Mouse (Mus musculus) lung, embryonic 16.5 days (tissue): ENCODE results near the gene Alg14. TPM values are rescaled to one million over a fixed set of nuclear protein-coding genes. Genes with fewer than 3 reads are reported as not detected.
A peak's percentile ranks its signal among the peaks of the same experiment; 100 is the strongest.

Experiments used
- ATAC-seq: fragments of 200-750 bp; cut with Nextera tagmentation; 2 replicates; pipeline ENCODE4 v1.8.0; 2017; ENCODE audit warnings: low read depth, mild to moderate bottlenecking, moderate library complexity
- H3K27ac ChIP-seq: fragments of 300-500 bp; sonication (generic); 2 replicates; pipeline ENCODE4 v1.5.1; 2014; ENCODE audit warnings: mild to moderate bottlenecking, control low read depth, low read length
- H3K27me3 ChIP-seq: fragments of 300-500 bp; sonication (generic); 2 replicates; pipeline ENCODE4 v1.6.1; 2014; ENCODE audit warnings: low read depth, low read length, mixed read lengths; ENCODE audit not compliant: control insufficient read depth, insufficient read depth
- H3K36me3 ChIP-seq: fragments of 300-500 bp; sonication (generic); 2 replicates; pipeline ENCODE4 v1.6.1; 2014; ENCODE audit warnings: low read length; ENCODE audit not compliant: control insufficient read depth, insufficient read depth
- H3K4me1 ChIP-seq: fragments of 300-500 bp; sonication (generic); replicated peaks from 2 replicates; pipeline ENCODE4 v1.6.1; 2014; ENCODE audit warnings: low read length, mixed read lengths; ENCODE audit not compliant: control insufficient read depth, insufficient read depth
- H3K4me2 ChIP-seq: fragments of 300-500 bp; sonication (generic); 2 replicates; pipeline ENCODE4 v1.6.1; 2014; ENCODE audit warnings: low read depth, low read length, control low read depth
- H3K4me3 ChIP-seq: fragments of 300-500 bp; sonication (generic); 2 replicates; pipeline ENCODE4 v1.5.1; 2014; ENCODE audit warnings: mild to moderate bottlenecking, low read length, control low read depth
- H3K9ac ChIP-seq: fragments of 300-500 bp; sonication (generic); 2 replicates; pipeline ENCODE4 v1.6.1; 2014; ENCODE audit warnings: low read length, control low read depth
- H3K9me3 ChIP-seq: fragments of 300-500 bp; sonication (generic); 2 replicates; pipeline ENCODE4 v1.6.1; 2016; ENCODE audit warnings: low read length; ENCODE audit not compliant: control insufficient read depth
- WGBS: fragments of 180-500 bp; shearing (Covaris S2); extraction: QIAGEN DNeasy Blood & Tissue Kit; methylation state at CpG from one replicate; pipeline ENCODE4 v1.1.7; 2014; 5-methylcytosine and 5-hydroxymethylcytosine counted together
- polyA plus RNA-seq: library from polyadenylated mRNA; unstranded; fragments of >200 nt; fragmentation: Nextera tagmentation; extraction: Ambion mirVana; gene quantifications from 2 replicates; pipeline ENCODE4 v1.2.1, GENCODE M21; 2015

Gene Alg14
- polyA plus RNA-seq, 1 experiment from 2014 or later: 46.6 TPM

DNA sequence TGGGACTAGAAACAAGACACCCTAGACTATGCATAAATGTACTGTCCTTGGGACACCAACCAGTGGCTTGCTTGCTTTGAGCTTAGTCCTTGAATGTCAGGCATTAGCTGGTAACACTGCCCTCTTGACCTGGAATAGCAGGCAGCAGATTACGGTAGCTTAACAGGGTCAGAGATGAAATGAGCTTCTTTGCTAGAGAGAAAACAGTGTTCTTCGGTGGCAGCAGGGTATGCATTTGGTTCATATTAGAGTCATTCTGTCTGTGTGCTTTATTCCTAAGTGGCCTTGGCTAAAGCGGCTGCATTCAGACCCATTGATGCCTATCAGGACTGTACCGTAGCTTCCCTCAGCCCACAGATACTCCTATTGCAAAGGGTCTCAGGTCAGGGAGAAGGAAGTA is 72.8 kb downstream of the Alg14 start:
- no peaks in the 10 kb centered on the region for H3K36me3 ChIP-seq
- H3K27me3 ChIP-seq: no peaks in the 10 kb centered on the region
- H3K27ac ChIP-seq: no peak overlapping the region; the same call in 1 of the 2 replicates
- H3K4me2 ChIP-seq: no peak overlapping the region
- no peak overlapping the region for H3K9ac ChIP-seq
- 67% methylated on average over 4 of the region's 4 CpGs for WGBS
- ATAC-seq: no peak
- no peaks in the 10 kb centered on the region for H3K4me1 ChIP-seq
- H3K9me3 ChIP-seq: no peaks in the 10 kb centered on the region
- no peak overlapping the region for H3K4me3 ChIP-seq

DNA sequence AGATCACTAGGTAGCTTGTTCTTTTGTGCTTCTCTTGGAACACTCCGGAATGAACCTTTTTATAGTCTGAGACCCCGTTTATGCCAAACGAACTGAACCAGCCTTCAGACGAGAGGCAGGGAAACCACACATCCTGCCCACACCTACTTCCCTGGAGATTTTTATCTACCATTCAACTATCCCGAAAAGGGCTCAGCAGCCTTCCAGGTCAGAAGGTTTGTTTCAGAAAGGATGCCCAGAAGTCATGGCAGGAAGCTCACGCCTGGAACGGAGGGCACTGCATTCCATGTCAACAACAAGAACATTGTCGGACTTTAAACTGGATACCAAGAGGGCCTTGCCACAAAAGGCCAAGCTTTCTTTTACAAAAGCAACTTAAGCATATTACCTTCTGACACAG is 73.6 kb downstream of the Alg14 start:
- Histone ChIP-seq H3K36me3 (no peaks in the 10 kb centered on the region), H3K4me1 (no peaks in the 10 kb centered on the region), H3K27ac (peak overlapping the region; percentile 40), H3K4me3 (no peak overlapping the region), H3K27me3 (no peaks in the 10 kb centered on the region), H3K9ac (no peak overlapping the region), H3K4me2 (no peak overlapping the region), H3K9me3 (no peaks in the 10 kb centered on the region)
- ATAC-seq: peak; percentile 50; the same call in 1 of the 2 replicates
- 46% methylated on average over 8 of the region's 8 CpGs for WGBS

DNA sequence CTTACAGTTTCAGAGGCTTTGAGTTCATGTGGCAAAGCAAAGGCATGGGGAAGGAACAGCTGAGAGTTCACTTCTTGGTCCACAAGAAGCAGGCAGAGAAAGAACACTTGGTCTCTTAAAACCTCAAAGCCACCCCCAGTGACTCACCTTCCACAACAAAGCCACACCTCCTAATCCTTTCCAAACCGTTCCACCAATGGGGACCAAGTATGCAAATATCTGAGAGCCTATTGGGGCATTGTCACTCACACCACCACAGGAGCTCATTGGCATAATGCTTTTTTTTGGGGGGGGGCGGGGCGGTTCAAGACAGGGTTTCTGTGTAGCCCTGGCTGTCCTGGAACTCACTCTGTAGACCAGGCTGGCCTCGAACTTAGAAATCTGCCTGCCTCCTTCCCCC is 77.0 kb downstream of the Alg14 start:
- no peak overlapping the region for H3K4me3 ChIP-seq
- H3K27ac ChIP-seq: no peak overlapping the region
- ATAC-seq: no peak
- no peaks in the 10 kb centered on the region; the same call in 1 of the 2 replicates for H3K4me1 ChIP-seq
- no peaks in the 10 kb centered on the region for H3K27me3 ChIP-seq
- no peaks in the 10 kb centered on the region for H3K36me3 ChIP-seq
- no peak overlapping the region for H3K9ac ChIP-seq
- no peak overlapping the region for H3K4me2 ChIP-seq
- no peaks in the 10 kb centered on the region for H3K9me3 ChIP-seq
- WGBS: 86% methylated on average over 4 of the region's 4 CpGs

DNA sequence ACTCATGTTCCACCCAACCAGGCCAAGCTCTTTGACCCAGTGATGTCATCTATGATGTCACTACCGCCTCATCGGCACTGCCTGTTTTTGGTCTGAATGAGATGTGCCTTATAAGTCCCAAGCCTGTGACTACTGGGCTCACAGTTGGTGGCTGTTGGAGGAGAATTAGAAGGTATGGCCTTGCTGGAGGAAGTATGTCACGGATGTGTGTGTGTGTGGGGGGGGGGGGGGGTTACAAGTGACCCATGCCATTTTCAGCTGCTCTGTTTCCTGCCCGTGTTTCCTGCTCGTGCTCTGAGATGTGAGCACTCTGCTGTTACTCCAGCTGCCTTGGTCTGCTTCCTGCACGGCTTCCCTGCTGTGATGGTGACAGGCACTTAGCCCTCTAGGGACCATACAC is 77.9 kb downstream of the Alg14 start:
- Histone ChIP-seq H3K4me3 (no peak overlapping the region), H3K27ac (no peak overlapping the region; the same call in 1 of the 2 replicates), H3K27me3 (no peaks in the 10 kb centered on the region), H3K4me1 (no peaks in the 10 kb centered on the region; the same call in 1 of the 2 replicates), H3K36me3 (no peaks in the 10 kb centered on the region), H3K9me3 (no peaks in the 10 kb centered on the region), H3K9ac (no peak overlapping the region), H3K4me2 (no peak overlapping the region)
- ATAC-seq: peak; percentile 55; the same call in 1 of the 2 replicates
- WGBS: 70% methylated on average over 6 of the region's 6 CpGs

DNA sequence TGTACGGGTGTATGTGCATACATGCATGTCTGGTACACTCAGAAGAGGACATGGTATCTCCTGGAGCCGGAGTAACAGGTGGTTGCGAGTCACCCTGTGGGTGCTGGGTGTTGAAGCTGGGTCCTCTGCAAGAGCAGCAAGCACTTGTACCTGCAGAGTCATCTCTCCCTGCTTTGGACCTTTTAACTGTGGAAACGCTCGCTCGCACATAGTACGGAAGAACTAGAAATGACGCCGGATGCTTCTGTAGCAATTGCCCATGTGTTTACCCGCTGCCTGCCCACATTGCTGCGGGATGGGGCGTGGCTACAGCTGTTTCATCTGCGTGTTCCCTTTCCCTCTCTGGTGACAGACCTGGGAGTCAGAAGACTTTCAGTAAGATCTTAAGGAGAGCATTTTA is 78.7 kb downstream of the Alg14 start:
- 79% methylated on average over 13 of the region's 13 CpGs for WGBS
- Histone ChIP-seq H3K36me3 (no peaks in the 10 kb centered on the region), H3K27me3 (no peaks in the 10 kb centered on the region), H3K4me2 (no peak overlapping the region), H3K4me3 (no peak overlapping the region), H3K4me1 (no peaks in the 10 kb centered on the region; the same call in 1 of the 2 replicates), H3K27ac (no peak overlapping the region), H3K9ac (no peak overlapping the region), H3K9me3 (no peaks in the 10 kb centered on the region)
- no peak for ATAC-seq

DNA sequence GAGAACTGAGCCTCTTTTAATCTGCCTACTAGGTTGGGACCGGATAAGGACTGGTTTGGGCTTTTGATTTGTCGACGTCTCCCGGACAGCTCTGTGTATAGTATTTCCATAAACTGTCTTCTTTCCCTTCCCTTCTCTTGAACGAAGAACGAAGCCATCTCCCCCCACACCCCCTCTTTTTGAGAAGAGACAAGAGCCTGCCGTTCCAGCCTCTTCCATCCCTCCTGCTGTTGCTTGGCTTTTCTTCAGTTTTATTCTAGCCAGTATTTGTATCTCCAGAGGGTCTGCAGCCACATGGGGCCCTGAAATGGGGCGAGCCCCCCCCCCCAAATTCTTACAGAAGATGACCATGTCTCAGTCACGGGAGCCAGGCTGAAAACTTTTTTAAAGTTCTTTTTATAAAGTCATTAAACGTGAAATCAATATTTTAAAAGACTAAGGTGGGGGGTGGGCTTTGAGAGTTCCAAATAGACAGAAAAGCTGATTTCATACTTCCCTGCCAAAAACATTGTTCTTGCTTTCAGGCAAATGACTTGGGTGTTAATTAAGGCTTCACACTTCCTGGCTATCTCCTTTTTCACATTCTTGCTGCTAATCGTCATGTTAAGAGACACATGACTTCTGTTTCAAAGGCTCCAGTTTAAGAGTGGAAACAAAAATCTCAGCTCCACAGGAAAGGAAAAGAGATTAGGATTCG is 79.4 kb downstream of the Alg14 start:
- H3K4me2 ChIP-seq: no peak overlapping the region
- WGBS: 60% methylated on average over 12 of the region's 12 CpGs
- H3K4me3 ChIP-seq: no peak overlapping the region
- H3K9ac ChIP-seq: no peak overlapping the region
- no peaks in the 10 kb centered on the region for H3K36me3 ChIP-seq
- no peak for ATAC-seq
- H3K27ac ChIP-seq: no peak overlapping the region
- no peaks in the 10 kb centered on the region for H3K27me3 ChIP-seq
- H3K4me1 ChIP-seq: no peaks in the 10 kb centered on the region; the same call in 1 of the 2 replicates
- no peaks in the 10 kb centered on the region for H3K9me3 ChIP-seq

- H3K27ac ChIP-seq: no peak overlapping the region
These were observed 80.1 kb downstream of the Alg14 start for GRCm38 (mm10) chr3:121371527-121372220.

DNA sequence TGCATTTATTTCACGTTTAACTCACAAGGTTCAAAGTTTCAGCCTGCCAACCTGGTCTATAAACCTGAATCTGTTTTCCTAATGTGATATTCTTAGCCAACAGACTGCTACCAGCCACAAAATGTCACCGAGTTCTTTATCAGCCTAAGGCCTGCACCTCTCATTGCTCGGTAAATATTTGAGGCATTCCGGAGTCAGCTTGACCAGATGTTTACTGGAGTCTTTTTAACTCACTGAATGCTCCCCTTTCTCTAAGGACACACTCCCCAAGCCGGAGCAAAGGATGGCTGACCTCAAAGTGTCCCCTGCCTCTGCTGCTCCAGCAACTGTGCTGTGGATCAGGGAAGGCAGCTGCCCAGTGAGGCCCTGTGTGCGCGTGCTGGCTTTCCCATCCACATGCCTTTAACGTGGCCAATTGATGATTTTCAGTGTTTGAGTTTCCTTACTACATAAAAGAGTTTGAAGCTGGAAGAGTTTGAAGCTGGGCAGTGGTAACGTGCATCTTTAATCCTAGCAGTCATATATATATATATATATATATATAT is 82.4 kb downstream of the Alg14 start:
- peak; percentile 21; the same call in 1 of the 2 replicates for ATAC-seq
- WGBS: 33% methylated on average over 9 of the region's 9 CpGs
- no peaks in the 10 kb centered on the region; the same call in 1 of the 2 replicates for H3K4me1 ChIP-seq
- H3K27ac ChIP-seq: no peak overlapping the region
- H3K9me3 ChIP-seq: no peaks in the 10 kb centered on the region
- peak overlapping the region; percentile 33; the same call in 1 of the 2 replicates for H3K9ac ChIP-seq
- no peak overlapping the region for H3K4me2 ChIP-seq
- no peak overlapping the region for H3K4me3 ChIP-seq
- no peaks in the 10 kb centered on the region for H3K27me3 ChIP-seq
- no peaks in the 10 kb centered on the region for H3K36me3 ChIP-seq

More at GRCm38 (mm10) chr3:121371527-121372220, 80.1 kb downstream of the Alg14 start:
- ATAC-seq: no peak
- H3K9ac ChIP-seq: no peak overlapping the region
- WGBS: 68% methylated on average over 8 of the region's 8 CpGs
- no peaks in the 10 kb centered on the region for H3K36me3 ChIP-seq
- no peak overlapping the region for H3K4me2 ChIP-seq
- no peaks in the 10 kb centered on the region for H3K9me3 ChIP-seq
- no peaks in the 10 kb centered on the region; the same call in 1 of the 2 replicates for H3K4me1 ChIP-seq
- H3K27me3 ChIP-seq: no peaks in the 10 kb centered on the region
- no peak overlapping the region for H3K4me3 ChIP-seq

DNA sequence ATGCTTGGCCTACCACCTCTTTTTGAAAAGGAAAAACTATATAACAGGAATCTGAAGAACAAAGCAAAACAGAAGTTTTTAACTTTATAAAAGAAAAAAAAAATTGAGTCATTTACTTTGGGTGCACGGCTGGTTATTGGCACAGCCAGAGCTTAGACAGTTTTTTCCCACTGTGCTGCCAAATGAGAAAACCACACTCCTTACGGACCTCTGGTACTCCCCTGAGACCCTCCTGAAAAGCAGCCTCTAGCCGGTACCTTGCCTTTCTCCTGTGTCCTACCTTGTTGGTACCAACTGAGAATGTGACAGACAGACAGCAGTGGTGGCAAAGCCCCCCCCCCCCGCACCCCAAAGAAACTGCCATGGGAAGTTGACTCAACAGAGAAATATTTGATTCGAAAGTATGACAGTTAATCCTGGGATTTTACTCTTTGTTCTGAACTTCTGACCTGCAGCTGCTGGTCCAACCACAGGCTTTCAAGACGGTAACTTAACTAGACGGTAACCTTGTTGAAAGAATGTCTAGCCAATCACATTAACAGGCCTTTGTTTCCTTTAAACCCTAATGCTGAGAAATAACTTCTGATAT is 84.1 kb downstream of the Alg14 start:
- H3K9ac ChIP-seq: no peak overlapping the region
- 49% methylated on average over 7 of the region's 7 CpGs for WGBS
- ATAC-seq: no peak

More for the DNA sequence above, 84.1 kb downstream of the Alg14 start:
- Histone ChIP-seq H3K27me3 (no peaks in the 10 kb centered on the region), H3K9me3 (no peaks in the 10 kb centered on the region), H3K36me3 (no peaks in the 10 kb centered on the region), H3K4me2 (no peak overlapping the region), H3K4me1 (no peaks in the 10 kb centered on the region; the same call in 1 of the 2 replicates), H3K27ac (no peak overlapping the region), H3K4me3 (no peak overlapping the region)
